Mouse (Mus musculus) cerebellum, adult 2 months (tissue): ENCODE results near the gene Tep1. TPM values are rescaled to one million over a fixed set of nuclear protein-coding genes. Genes with fewer than 3 reads are reported as not detected.
A peak's percentile ranks its signal among the peaks of the same experiment; 100 is the strongest.
"Not testable (repeated sequence)": the region's sequence is repeated elsewhere in the genome, so short reads cannot be mapped to it uniquely, and the experiment has no call there.

Experiments used
- DNase-seq, 2 experiments: peaks; one replicate each; pipeline ENCODE4 v3.0.0; 2021
- H3K27ac ChIP-seq: fragments of 200-500 bp; 2 replicates; pipeline ENCODE4 v1.5.1; 2012; ENCODE audit warnings: low read length, control low read depth, inconsistent platforms; ENCODE audit not compliant: insufficient read depth
- H3K27me3 ChIP-seq: fragments of 200-500 bp; 2 replicates; pipeline ENCODE4 v1.6.1; 2012; ENCODE audit warnings: inconsistent platforms, mild to moderate bottlenecking, low read length, moderate library complexity; ENCODE audit not compliant: control insufficient read depth, insufficient read depth
- H3K4me1 ChIP-seq: fragments of 200-500 bp; 2 replicates; pipeline ENCODE4 v1.6.1; 2011; ENCODE audit warnings: low read length; ENCODE audit not compliant: control insufficient read depth, insufficient read depth
- H3K4me3 ChIP-seq: fragments of 200-500 bp; replicated peaks from 2 replicates; pipeline ENCODE3; 2011; ENCODE audit warnings: mild to moderate bottlenecking, low read depth, low read length, control low read depth; ENCODE audit not compliant: insufficient read depth
- CTCF ChIP-seq: fragments of 200-500 bp; IDR thresholded peaks from 2 replicates; pipeline ENCODE4 v1.5.1; 2011; ENCODE audit warnings: low read depth, mild to moderate bottlenecking, control low read depth, low read length, moderate library complexity, borderline replicate concordance; ENCODE audit not compliant: insufficient read depth
- POLR2A ChIP-seq: fragments of 200-500 bp; IDR thresholded peaks from 2 replicates; pipeline ENCODE4 v1.6.1; 2011; ENCODE audit warnings: low read length, control low read depth, borderline replicate concordance; ENCODE audit not compliant: insufficient read depth
- WGBS: fragments of 180-500 bp; shearing (Covaris S2); methylation state at CpG from one replicate; pipeline ENCODE4 v1.1.7; 2018; 5-methylcytosine and 5-hydroxymethylcytosine counted together
- polyA plus RNA-seq: library from polyadenylated mRNA; depleted of rRNA; stranded (reverse); fragments of >200 nt; gene quantifications from 2 replicates; pipeline ENCODE4 v1.2.3, GENCODE M21; 2012

Tep1 gene
- polyA plus RNA-seq, 1 experiment: 6.4 TPM

GRCm38 (mm10) chr14:50807487-50808072, 62.8 kb downstream of the Tep1 start, which contains the start of the genes Ccnb1ip1 and Parp2:
Gene Ccnb1ip1, minus strand, starts transcription at chr14:50807732.
Gene Parp2, plus strand, starts transcription at chr14:50807841.
- H3K4me3 ChIP-seq: peak within 1 kb of the TSS; percentile 97
- H3K27ac ChIP-seq: peak within 1 kb of the TSS; percentile 76
- H3K4me1 ChIP-seq: no peaks in the 10 kb centered on the region
- no peaks in the 10 kb centered on the region for H3K27me3 ChIP-seq
- DNase-seq: peak; percentile 99 to 100
- WGBS: 1% methylated on average over 42 of the region's 42 CpGs
- TF ChIP-seq POLR2A (peak; percentile 90), CTCF (no peak)

GRCm38 (mm10) chr14:50806469-50806868, 63.9 kb downstream of the Tep1 start:
- H3K4me3 ChIP-seq, H3K4me1 ChIP-seq, DNase-seq, H3K27ac ChIP-seq, H3K27me3 ChIP-seq: not testable (repeated sequence)
- WGBS: 87% methylated on average over 5 of the region's 5 CpGs

- 75% methylated on average over 13 of the region's 13 CpGs for WGBS
- TF ChIP-seq POLR2A: no peak
- TF ChIP-seq CTCF: no peak
- no peak for DNase-seq
Observed at GRCm38 (mm10) chr14:50804683-50805082, 65.7 kb downstream of the Tep1 start.

GRCm38 (mm10) chr14:50802843-50803562, 67.4 kb downstream of the Tep1 start:
- 60% methylated on average over 4 of the region's 4 CpGs for WGBS
- H3K4me3 ChIP-seq: no peak overlapping the region
- no peak for DNase-seq
- H3K27ac ChIP-seq: no peak overlapping the region
- TF ChIP-seq CTCF: no peak
- no peak for TF ChIP-seq POLR2A
- H3K4me1 ChIP-seq: no peaks in the 10 kb centered on the region
- H3K27me3 ChIP-seq: no peaks in the 10 kb centered on the region

More at GRCm38 (mm10) chr14:50804683-50805082, 65.7 kb downstream of the Tep1 start:
- H3K27me3 ChIP-seq: no peaks in the 10 kb centered on the region
- no peak overlapping the region for H3K27ac ChIP-seq
- H3K4me3 ChIP-seq: no peak overlapping the region
- H3K4me1 ChIP-seq: no peaks in the 10 kb centered on the region

GRCm38 (mm10) chr14:50802441-50802840, 67.9 kb downstream of the Tep1 start:
- no peak for TF ChIP-seq CTCF
- no peak for TF ChIP-seq POLR2A
- no peak overlapping the region for H3K27ac ChIP-seq
- H3K27me3 ChIP-seq: no peaks in the 10 kb centered on the region
- no peak overlapping the region for H3K4me3 ChIP-seq
- no peak for DNase-seq
- 90% methylated on average over 6 of the region's 6 CpGs for WGBS
- H3K4me1 ChIP-seq: no peaks in the 10 kb centered on the region

- no peaks in the 10 kb centered on the region for H3K4me1 ChIP-seq
- TF ChIP-seq POLR2A (no peak), CTCF (0 out of 2 replicates have a peak, but pooled peaks have one; percentile 1)
- H3K27ac ChIP-seq: no peak overlapping the region
- 2% methylated on average over 3 of the region's 3 CpGs for WGBS
- H3K4me3 ChIP-seq: no peak overlapping the region
- peak; percentile 45 to 49 for DNase-seq
- H3K27me3 ChIP-seq: no peaks in the 10 kb centered on the region
Observed at GRCm38 (mm10) chr14:50799502-50800259, 70.7 kb downstream of the Tep1 start.

- no peaks in the 10 kb centered on the region for H3K4me1 ChIP-seq
- no peaks in the 10 kb centered on the region for H3K27me3 ChIP-seq
- 65% methylated on average over 2 of the region's 2 CpGs for WGBS
- no peak for DNase-seq
- H3K4me3 ChIP-seq: no peak overlapping the region
- TF ChIP-seq CTCF (no peak), POLR2A (no peak)
- H3K27ac ChIP-seq: no peak overlapping the region
Observed at GRCm38 (mm10) chr14:50798512-50798911, 71.8 kb downstream of the Tep1 start.
